Mouse (Mus musculus): Measurements from ENCODE around the gene Pym1.

GRCm38 (mm10) chr10:128793258-128793657 lies 45.6 kb downstream of the Pym1 start:
- TF ChIP-seq GATA1 (IDR thresholded peaks at IDR 0.05; ENCODE audit: low read length) (no peak), TAL1 (IDR thresholded peaks at IDR 0.05; ENCODE audit: low read length) (no peak)
